Mouse (Mus musculus) mouse embryonic stem cell (cell line): ENCODE measurements around the gene Sap30l.
"Not testable (repeated sequence)": the region's sequence is repeated elsewhere in the genome, so short reads cannot be mapped to it uniquely, and the experiment has no call there.

Experiments
- in situ Hi-C, 2 experiments: fragments of 300-500 bp; cut with MboI; formaldehyde crosslinking; loops; 1 replicate in 1 of 2; 3 replicates in 1 of 2; pipeline ENCODE4 v1.14.3; 2019 to 2020; ENCODE audit warnings: low sequenced_read_pairs in 2 of 2, low pct_unique_long_range_greater_than_20kb in 1 of 2, mixed read lengths in 1 of 2; ENCODE audit not compliant: unreplicated experiment in 1 of 2

Gene Sap30l

DNA sequence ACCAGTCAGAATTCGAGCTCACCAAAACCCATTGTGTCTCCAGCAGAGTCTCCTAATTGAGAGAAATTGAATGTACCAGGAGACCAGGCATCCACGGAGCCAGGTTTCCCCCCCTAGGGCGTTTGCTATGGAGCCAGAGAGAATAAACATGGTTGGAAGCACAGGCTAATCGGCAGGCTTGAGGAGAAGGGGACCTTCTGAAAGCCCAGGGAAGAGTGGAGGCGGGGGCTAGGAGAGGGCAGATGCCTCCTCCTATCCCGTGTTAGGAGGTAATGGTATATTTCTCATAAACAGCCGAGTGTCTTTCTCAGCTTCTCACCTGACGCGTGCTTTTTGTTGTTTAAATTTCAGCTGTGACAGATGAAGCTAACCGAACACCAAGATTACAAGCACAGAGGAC is 39.5 kb downstream of the Sap30l start:
- in situ Hi-C loops: no loop called here

DNA sequence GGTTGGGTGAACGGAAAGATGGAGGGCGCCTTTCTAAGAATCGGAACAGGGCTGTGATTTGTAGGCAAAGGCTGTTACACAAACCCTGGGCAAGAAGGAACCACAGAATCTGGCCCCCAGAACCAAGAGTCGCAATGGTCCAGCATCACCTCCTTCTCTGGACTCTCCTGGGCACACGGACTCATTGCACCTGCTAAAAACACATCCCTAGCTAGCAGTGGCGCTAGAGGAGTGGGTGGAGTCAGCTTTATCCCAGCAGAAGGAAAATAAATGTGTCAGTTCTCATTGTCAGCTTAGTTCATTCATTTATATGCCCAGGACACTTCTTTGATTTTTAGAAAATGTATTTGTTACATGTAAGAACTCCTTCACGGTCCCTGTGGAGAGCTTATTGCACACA is 40.0 kb downstream of the Sap30l start:
- in situ Hi-C loops: no loop called here

- in situ Hi-C loops: not testable (repeated sequence)
Observed at GRCm38 (mm10) chr11:57846421-57847363, 45.3 kb downstream of the Sap30l start.

DNA sequence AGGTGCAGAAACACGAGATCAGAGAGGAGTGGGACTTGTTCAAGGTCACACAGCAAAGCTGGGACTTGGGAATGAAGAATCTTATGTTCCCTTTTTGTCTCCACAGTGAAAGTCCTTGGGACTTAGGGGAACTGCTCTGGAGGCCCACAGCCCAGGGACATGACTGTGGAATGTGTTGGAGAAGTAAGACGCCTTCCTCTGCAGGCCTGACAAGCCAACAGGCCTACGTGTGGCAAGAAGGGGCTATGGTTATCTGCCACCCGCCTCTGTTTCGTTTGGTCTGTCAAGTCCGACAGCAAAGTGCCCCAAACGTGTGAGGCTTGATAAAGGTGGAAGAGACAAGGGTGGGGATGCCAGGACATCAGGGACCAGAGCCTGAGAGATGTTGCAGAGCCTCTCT is 46.0 kb downstream of the Sap30l start:
- in situ Hi-C loops: no loop called here

GRCm38 (mm10) chr11:57850298-57850697 is 48.9 kb downstream of the Sap30l start:
- in situ Hi-C loops: no loop called here

- in situ Hi-C loops: no loop called here
Observed at GRCm38 (mm10) chr11:57850931-57851330, 49.5 kb downstream of the Sap30l start.

DNA sequence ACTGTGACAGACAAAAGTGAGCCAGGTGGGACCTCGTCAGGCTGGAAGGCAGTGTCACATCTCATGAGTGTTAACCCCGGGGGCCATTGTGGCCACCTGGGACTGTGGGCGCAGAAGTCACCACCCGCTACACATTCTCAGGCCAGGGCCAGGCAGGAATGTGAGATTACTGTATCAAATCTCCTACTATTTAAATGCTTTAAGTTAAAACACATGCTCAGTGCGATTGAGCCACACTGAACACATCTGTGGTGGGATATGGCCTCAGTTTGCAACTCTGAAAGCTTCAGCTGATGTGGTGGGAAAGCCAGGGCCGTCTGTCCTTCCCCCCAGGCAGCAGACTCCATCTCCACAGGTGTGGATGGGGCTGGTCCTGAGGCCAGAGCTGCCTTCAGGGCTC is 52.1 kb downstream of the Sap30l start:
- in situ Hi-C loops: no loop called here

GRCm38 (mm10) chr11:57857709-57858108 is 56.3 kb downstream of the Sap30l start:
- in situ Hi-C loops: no loop called here
